Mouse (Mus musculus): ENCODE data around the gene Pirb.

DNA sequence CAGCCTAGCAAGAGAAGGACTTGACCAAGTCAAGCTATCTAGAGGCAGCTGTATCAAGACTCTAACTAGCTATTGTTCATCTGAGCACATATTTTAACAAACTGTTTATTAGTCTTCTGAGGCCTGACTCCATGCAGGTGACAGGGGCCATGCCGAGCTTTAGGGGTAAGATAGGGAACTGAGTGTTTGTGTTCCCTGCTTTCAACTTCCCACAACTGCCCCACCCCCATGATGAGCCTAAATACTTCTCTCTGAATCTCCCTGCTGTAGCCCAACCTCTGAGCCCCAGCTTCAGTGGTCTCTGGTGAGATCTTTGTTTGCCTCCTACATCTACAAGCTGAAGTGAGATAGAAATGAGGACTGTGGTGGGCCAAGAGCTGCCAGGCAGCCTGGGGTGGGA lies 4.9 kb downstream of the Pirb start:
- TF ChIP-seq GATA2 (IDR thresholded peaks at IDR 0.05; ENCODE audit: borderline replicate concordance, low read depth, low read length), result no peak
- no peak for TF ChIP-seq CTCF (IDR thresholded peaks at IDR 0.05; ENCODE audit: low read depth, low read length)
- no peak for TF ChIP-seq GATA1 (IDR thresholded peaks at IDR 0.05; ENCODE audit: borderline replicate concordance, low read length)
- no peak for TF ChIP-seq POLR2AphosphoS5 (IDR thresholded peaks at IDR 0.05; ENCODE audit: insufficient replicate concordance, low read depth, low read length)
